Mouse (Mus musculus): ENCODE measurements at regions not wholly inside any gene's neighbourhood (a gene's known extent, or its start where the extent isn't known, plus 50 kb on each side); places are given as distances from the start of the nearest gene placed in this dataset.

DNA sequence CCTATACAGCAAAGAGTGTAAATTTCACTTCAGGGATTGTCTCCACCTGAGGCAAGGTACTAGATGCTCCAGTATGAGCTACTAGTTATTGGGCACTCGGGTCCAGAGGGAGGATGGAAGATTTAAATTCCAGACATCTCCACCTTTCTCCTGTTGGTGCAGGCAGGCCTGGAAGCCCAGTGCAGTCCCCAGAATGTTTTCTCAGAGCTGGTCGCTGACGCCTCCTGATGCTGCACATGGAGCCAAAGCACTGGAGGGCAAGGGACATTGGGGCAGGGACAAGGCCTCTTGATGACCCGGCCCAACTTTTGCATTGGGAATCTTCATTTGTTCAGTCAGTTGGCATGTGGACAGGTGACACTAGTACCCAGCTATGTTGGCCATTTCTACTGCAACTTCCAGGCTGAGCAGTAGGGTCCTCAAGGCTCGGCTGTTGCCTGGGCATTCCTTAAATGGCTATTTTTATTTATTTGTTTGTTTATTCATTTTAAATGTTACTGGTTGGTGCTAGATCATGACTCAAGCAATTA lies 147.4 kb upstream of the Syt13 start:
- no peak for TF ChIP-seq SIN3A (IDR thresholded peaks at IDR 0.05; ENCODE audit: low read length)
- no peak for TF ChIP-seq NELFE (IDR thresholded peaks at IDR 0.05; ENCODE audit: low read depth, low read length)
- TF ChIP-seq IRF4 (IDR thresholded peaks at IDR 0.05; ENCODE audit: low read depth, low read length), result no peak
- no peak for TF ChIP-seq NRF1 (IDR thresholded peaks at IDR 0.05; ENCODE audit: low read depth, low read length)
- TF ChIP-seq ZKSCAN1 (IDR thresholded peaks at IDR 0.05; ENCODE audit: borderline replicate concordance, low read depth, low read length), result no peak
- no peak for TF ChIP-seq E2F4 (IDR thresholded peaks at IDR 0.05; ENCODE audit: insufficient replicate concordance, low read depth, low read length)
- TF ChIP-seq CTCF (conservative IDR thresholded peaks at IDR 0.05 in 1 of 2, IDR thresholded peaks at IDR 0.05 in 1 of 2; ENCODE audit: low read depth in 2 of 2, low read length in 2 of 2), result no peak
- TF ChIP-seq EP300 (IDR thresholded peaks at IDR 0.05; ENCODE audit: low read length), result no peak
- no peak for TF ChIP-seq UBTF (IDR thresholded peaks at IDR 0.05; ENCODE audit: low read depth, low read length)
- TF ChIP-seq USF1 (IDR thresholded peaks at IDR 0.05; ENCODE audit: low read depth, low read length), result no peak
- no peak for TF ChIP-seq MEF2A (IDR thresholded peaks at IDR 0.05; ENCODE audit: borderline replicate concordance, low read depth, low read length)
